Mouse (Mus musculus): ENCODE data around the gene Rd3.

DNA sequence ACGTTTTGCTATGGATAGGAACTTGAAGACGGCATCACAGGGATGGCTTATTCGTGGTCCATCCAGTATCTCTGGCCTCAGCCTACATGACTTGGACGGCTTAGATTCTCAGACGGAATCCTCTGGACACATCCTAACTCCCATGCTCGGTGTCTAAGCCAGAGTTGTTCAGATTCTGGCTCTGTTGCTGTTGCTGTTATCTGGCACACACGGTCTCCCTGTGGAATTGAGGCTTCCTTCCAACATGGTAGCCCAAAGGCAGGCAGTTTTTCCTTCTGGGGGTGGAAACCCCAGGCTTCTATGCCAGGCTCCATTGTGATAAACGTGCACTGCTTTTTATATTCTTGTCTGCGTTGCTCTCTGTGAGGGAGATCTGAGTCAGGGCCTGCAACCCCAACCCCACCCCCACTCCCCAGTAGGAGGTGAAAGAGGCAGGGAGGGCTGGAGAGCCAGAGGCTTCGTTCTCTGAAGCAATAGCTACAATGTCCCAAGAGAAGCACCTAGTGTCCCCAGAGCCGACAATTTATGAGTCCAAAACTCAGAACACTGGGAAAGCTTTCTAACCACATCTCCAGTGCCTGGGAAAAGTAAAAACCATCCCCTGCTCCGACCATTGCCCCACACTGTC, 47.2 kb upstream of the Rd3 start:
- TF ChIP-seq CTCF (IDR thresholded peaks at IDR 0.05; ENCODE audit: low read depth), result no peak
- no peak for TF ChIP-seq EP300 (IDR thresholded peaks at IDR 0.05; ENCODE audit: low read depth)

All from liver, embryonic 14.5 days (tissue).